Comparison of ENCODE assay signal across 19 mouse cellular contexts in the genomic region with DNA sequence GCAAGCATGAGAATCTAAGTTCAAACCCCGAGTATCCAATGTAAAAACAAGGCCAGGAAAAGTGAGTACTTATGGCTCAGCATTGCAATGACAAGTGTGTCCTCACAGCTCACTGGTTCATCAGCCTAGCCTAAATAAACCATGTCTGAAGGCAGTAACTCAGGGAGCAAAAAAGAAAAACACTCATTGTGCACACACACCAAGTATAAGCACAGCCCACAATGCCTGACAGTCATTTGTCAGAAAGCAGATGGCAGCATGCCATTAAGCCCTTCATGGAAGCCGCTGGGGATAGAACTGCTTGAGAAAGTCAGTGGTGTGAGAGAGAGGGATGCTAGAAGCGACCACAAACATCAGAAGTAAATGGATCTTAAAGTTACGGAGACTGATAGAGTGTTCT. TPM values are rescaled to one million over a fixed set of nuclear protein-coding genes. Genes with fewer than 3 reads are reported as not detected.
DNase-seq lines count a peak whose midpoint lies in the region; ATAC-seq lines count a peak whose summit lies in the region.
"Had no signal": no experiment of that assay in that cellular context is flagged by ENCODE, and none has a peak within 500 bp of the region (broad histone marks: within the 10 kb centered on the region; RNA-seq: fewer than 3 reads in every experiment).

No protein-coding gene starts in this region.

- H3K4me3 ChIP-seq in forebrain, embryonic 15.5 days, result no peak overlapping the region
- H3K4me3 ChIP-seq in forebrain, embryonic 11.5 days (ENCODE audit: low read depth, low read length), result no peak overlapping the region
- H3K4me3 ChIP-seq in midbrain, embryonic 14.5 days (replicated peaks; ENCODE audit: low read depth, low read length), result no peak overlapping the region
- H3K4me3 ChIP-seq in midbrain, embryonic 16.5 days (ENCODE audit: low read depth, low read length), result no peak overlapping the region
- H3K4me3 ChIP-seq in hindbrain, embryonic 13.5 days, result no peak overlapping the region
- no peak overlapping the region for H3K4me3 ChIP-seq in neural tube, embryonic 13.5 days
- H3K4me3 ChIP-seq: heart, embryonic 13.5 days; liver, embryonic 12.5 days; myocyte; stomach, embryonic 15.5 days had no signal

- DNase-seq in forebrain, embryonic 11.5 days (ENCODE audit: low spot score), result no peak
- peak; percentile 61 for DNase-seq in midbrain, embryonic 14.5 days
- no peak for DNase-seq in gastrocnemius, adult 8-10 months (ENCODE audit: low spot score in 2 of 2)
- DNase-seq in right cerebral cortex, postnatal 14 days, result no peak
- DNase-seq: adrenal gland, postnatal 36 days; cerebellum, adult 11-12 months; gastrocnemius, postnatal 25 days; kidney, adult 9 months; thymus, postnatal 36 days had no signal

- no peak overlapping the region for H3K27ac ChIP-seq in forebrain, embryonic 15.5 days (replicated peaks)
- no peak overlapping the region for H3K27ac ChIP-seq in forebrain, embryonic 11.5 days (ENCODE audit: low read depth, low read length)
- no peak overlapping the region for H3K27ac ChIP-seq in midbrain, embryonic 14.5 days (replicated peaks; ENCODE audit: low read depth, low read length)
- H3K27ac ChIP-seq in midbrain, embryonic 16.5 days (ENCODE audit: low read length), result no peak overlapping the region
- peak overlapping the region; percentile 35 for H3K27ac ChIP-seq in hindbrain, embryonic 13.5 days
- H3K27ac ChIP-seq in neural tube, embryonic 13.5 days (replicated peaks), result peak overlapping the region; percentile 55
- H3K27ac ChIP-seq: heart, embryonic 13.5 days; liver, embryonic 12.5 days; stomach, embryonic 15.5 days had no signal

- peak; percentile 55 for ATAC-seq in forebrain, embryonic 15.5 days (replicated peaks)
- ATAC-seq in forebrain, embryonic 11.5 days (replicated peaks; ENCODE audit: low FRiP score), result no peak
- ATAC-seq in midbrain, embryonic 14.5 days (ENCODE audit: low FRiP score, low TSS enrichment), result no peak
- ATAC-seq in midbrain, embryonic 16.5 days, result no peak
- peak; percentile 84 for ATAC-seq in hindbrain, embryonic 13.5 days (ENCODE audit: low FRiP score)
- peak; percentile 88 for ATAC-seq in neural tube, embryonic 13.5 days (ENCODE audit: low read depth)
- ATAC-seq: liver, embryonic 12.5 days had no signal

- H3K36me3 ChIP-seq in forebrain, embryonic 15.5 days, result no peaks in the 10 kb centered on the region
- H3K36me3 ChIP-seq in forebrain, embryonic 11.5 days (ENCODE audit: control insufficient read depth, insufficient read depth, low read length), result no peaks in the 10 kb centered on the region
- H3K36me3 ChIP-seq in midbrain, embryonic 14.5 days (ENCODE audit: control insufficient read depth, insufficient read depth, low read length), result peaks cover 17% of the 10 kb centered on the region
- no peaks in the 10 kb centered on the region for H3K36me3 ChIP-seq in midbrain, embryonic 16.5 days (ENCODE audit: control insufficient read depth, insufficient read depth, low read length)
- H3K36me3 ChIP-seq in hindbrain, embryonic 13.5 days, result peaks cover 21% of the 10 kb centered on the region
- peaks cover 23% of the 10 kb centered on the region for H3K36me3 ChIP-seq in neural tube, embryonic 13.5 days

- H3K4me1 ChIP-seq in forebrain, embryonic 15.5 days, result no peaks in the 10 kb centered on the region
- no peaks in the 10 kb centered on the region for H3K4me1 ChIP-seq in forebrain, embryonic 11.5 days (replicated peaks; ENCODE audit: control insufficient read depth, insufficient read depth, low read length)
- no peaks in the 10 kb centered on the region for H3K4me1 ChIP-seq in midbrain, embryonic 14.5 days (ENCODE audit: control insufficient read depth, insufficient read depth, low read length)
- no peaks in the 10 kb centered on the region for H3K4me1 ChIP-seq in midbrain, embryonic 16.5 days (ENCODE audit: control insufficient read depth, insufficient read depth, low read length)
- H3K4me1 ChIP-seq in hindbrain, embryonic 13.5 days (replicated peaks), result peaks cover 5% of the 10 kb centered on the region; the same call in 1 of the 2 replicates
- H3K4me1 ChIP-seq in neural tube, embryonic 13.5 days (replicated peaks), result peaks cover 13% of the 10 kb centered on the region
- H3K4me1 ChIP-seq: stomach, embryonic 15.5 days had no signal

- no peak overlapping the region for H3K9ac ChIP-seq in forebrain, embryonic 15.5 days (replicated peaks)
- H3K9ac ChIP-seq in forebrain, embryonic 11.5 days (ENCODE audit: low read length), result no peak overlapping the region
- no peak overlapping the region for H3K9ac ChIP-seq in midbrain, embryonic 14.5 days (replicated peaks; ENCODE audit: low read length)
- no peak overlapping the region for H3K9ac ChIP-seq in midbrain, embryonic 16.5 days (ENCODE audit: low read depth, low read length)
- H3K9ac ChIP-seq in hindbrain, embryonic 13.5 days, result no peak overlapping the region
- H3K9ac ChIP-seq in neural tube, embryonic 13.5 days, result no peak overlapping the region
- H3K9ac ChIP-seq: heart, embryonic 13.5 days; liver, embryonic 12.5 days; stomach, embryonic 15.5 days had no signal

- H3K9me3 ChIP-seq in forebrain, embryonic 15.5 days, result no peaks in the 10 kb centered on the region
- no peaks in the 10 kb centered on the region for H3K9me3 ChIP-seq in forebrain, embryonic 11.5 days (ENCODE audit: control insufficient read depth, low read length)
- H3K9me3 ChIP-seq in midbrain, embryonic 14.5 days (ENCODE audit: control insufficient read depth, low read length), result no peaks in the 10 kb centered on the region
- no peaks in the 10 kb centered on the region for H3K9me3 ChIP-seq in midbrain, embryonic 16.5 days (replicated peaks; ENCODE audit: control insufficient read depth, low read length, poor library complexity, severe bottlenecking)
- no peaks in the 10 kb centered on the region for H3K9me3 ChIP-seq in hindbrain, embryonic 13.5 days
- no peaks in the 10 kb centered on the region for H3K9me3 ChIP-seq in neural tube, embryonic 13.5 days
- H3K9me3 ChIP-seq: heart, embryonic 13.5 days; liver, embryonic 12.5 days; stomach, embryonic 15.5 days had no signal

- WGBS in forebrain, embryonic 15.5 days, result 67% methylated on average over 4 of the region's 4 CpGs
- 92% methylated on average over 4 of the region's 4 CpGs for WGBS in forebrain, embryonic 11.5 days
- 61% methylated on average over 4 of the region's 4 CpGs for WGBS in midbrain, embryonic 14.5 days
- 71% methylated on average over 4 of the region's 4 CpGs for WGBS in midbrain, embryonic 16.5 days
- 34% methylated on average over 4 of the region's 4 CpGs for WGBS in hindbrain, embryonic 13.5 days
- 13% methylated on average over 4 of the region's 4 CpGs for WGBS in neural tube, embryonic 13.5 days

- no peaks in the 10 kb centered on the region for H3K27me3 ChIP-seq in forebrain, embryonic 15.5 days
- H3K27me3 ChIP-seq in forebrain, embryonic 11.5 days (ENCODE audit: control insufficient read depth, insufficient read depth, low read length), result no peaks in the 10 kb centered on the region
- H3K27me3 ChIP-seq in midbrain, embryonic 14.5 days (ENCODE audit: control insufficient read depth, insufficient read depth, low read length), result no peaks in the 10 kb centered on the region
- no peaks in the 10 kb centered on the region for H3K27me3 ChIP-seq in midbrain, embryonic 16.5 days (ENCODE audit: control insufficient read depth, insufficient read depth, low read depth, low read length)
- no peaks in the 10 kb centered on the region for H3K27me3 ChIP-seq in hindbrain, embryonic 13.5 days
- H3K27me3 ChIP-seq in neural tube, embryonic 13.5 days, result no peaks in the 10 kb centered on the region
- H3K27me3 ChIP-seq: heart, embryonic 13.5 days; liver, embryonic 12.5 days; stomach, embryonic 15.5 days had no signal

- no peak overlapping the region for H3K4me2 ChIP-seq in forebrain, embryonic 15.5 days (replicated peaks)
- H3K4me2 ChIP-seq in forebrain, embryonic 11.5 days (ENCODE audit: low read depth, low read length, severe bottlenecking), result no peak overlapping the region
- no peak overlapping the region for H3K4me2 ChIP-seq in midbrain, embryonic 14.5 days (ENCODE audit: low read length)
- no peak overlapping the region for H3K4me2 ChIP-seq in midbrain, embryonic 16.5 days (ENCODE audit: low read length)
- H3K4me2 ChIP-seq in hindbrain, embryonic 13.5 days, result no peak overlapping the region
- no peak overlapping the region for H3K4me2 ChIP-seq in neural tube, embryonic 13.5 days
- H3K4me2 ChIP-seq: heart, embryonic 13.5 days; liver, embryonic 12.5 days; stomach, embryonic 15.5 days had no signal

RNA-seq across cellular contexts. Expression of a gene that starts 31.0 kb away (rescaled TPM):
- 70.7 and 76.7 TPM in 2 replicates for polyA plus RNA-seq in forebrain, embryonic 15.5 days (2015; fragmentation: Nextera tagmentation; extraction: Ambion mirVana)
- polyA plus RNA-seq in forebrain, embryonic 11.5 days (2014; fragmentation: Nextera tagmentation; extraction: Ambion mirVana), result 51.2 and 64.3 TPM in 2 replicates
- polyA plus RNA-seq in midbrain, embryonic 14.5 days (2014; fragmentation: Nextera tagmentation; extraction: Ambion mirVana), result 71.3 and 72.0 TPM in 2 replicates
- 87.6 and 88.8 TPM in 2 replicates for polyA plus RNA-seq in midbrain, embryonic 16.5 days (2015; fragmentation: Nextera tagmentation; extraction: Ambion mirVana)
- polyA plus RNA-seq in hindbrain, embryonic 13.5 days (2015; fragmentation: Nextera tagmentation; extraction: Ambion mirVana), result 76.0 and 77.9 TPM in 2 replicates
- polyA plus RNA-seq in neural tube, embryonic 13.5 days (2015; fragmentation: Nextera tagmentation; extraction: Ambion mirVana), result 80.2 and 80.4 TPM in 2 replicates
- total RNA-seq in gastrocnemius, adult 8-10 months (2022), result 10 to 100 TPM; 16.6 to 19.7 (median 19.2) TPM

RNA-seq across cellular contexts. Expression of a gene that starts 37.7 kb away (rescaled TPM):
- polyA plus RNA-seq in forebrain, embryonic 15.5 days (2015; fragmentation: Nextera tagmentation; extraction: Ambion mirVana), result not detected in 2 replicates
- polyA plus RNA-seq in forebrain, embryonic 11.5 days (2014; fragmentation: Nextera tagmentation; extraction: Ambion mirVana), result not detected in 2 replicates
- polyA plus RNA-seq in midbrain, embryonic 14.5 days (2014; fragmentation: Nextera tagmentation; extraction: Ambion mirVana), result 0.13 TPM in 1 of 2 replicates, not detected in the other
- not detected in 2 replicates for polyA plus RNA-seq in midbrain, embryonic 16.5 days (2015; fragmentation: Nextera tagmentation; extraction: Ambion mirVana)
- polyA plus RNA-seq in hindbrain, embryonic 13.5 days (2015; fragmentation: Nextera tagmentation; extraction: Ambion mirVana), result not detected in 2 replicates
- not detected in 2 replicates for polyA plus RNA-seq in neural tube, embryonic 13.5 days (2015; fragmentation: Nextera tagmentation; extraction: Ambion mirVana)
- 10 to 100 TPM; 25.2 to 56.7 (median 37.8) TPM for total RNA-seq in gastrocnemius, adult 8-10 months (2022)
- polyA plus RNA-seq: heart, embryonic 13.5 days; liver, embryonic 12.5 days; myocyte had no signal

RNA-seq across cellular contexts. Expression of a gene that starts 52.9 kb away (rescaled TPM):
- 22.2 and 24.7 TPM in 2 replicates for polyA plus RNA-seq in forebrain, embryonic 15.5 days (2015; fragmentation: Nextera tagmentation; extraction: Ambion mirVana)
- 20.5 and 23.1 TPM in 2 replicates for polyA plus RNA-seq in forebrain, embryonic 11.5 days (2014; fragmentation: Nextera tagmentation; extraction: Ambion mirVana)
- 12.7 and 15.1 TPM in 2 replicates for polyA plus RNA-seq in midbrain, embryonic 14.5 days (2014; fragmentation: Nextera tagmentation; extraction: Ambion mirVana)
- 18.0 and 20.1 TPM in 2 replicates for polyA plus RNA-seq in midbrain, embryonic 16.5 days (2015; fragmentation: Nextera tagmentation; extraction: Ambion mirVana)
- 18.3 and 19.1 TPM in 2 replicates for polyA plus RNA-seq in hindbrain, embryonic 13.5 days (2015; fragmentation: Nextera tagmentation; extraction: Ambion mirVana)
- 17.1 and 17.2 TPM in 2 replicates for polyA plus RNA-seq in neural tube, embryonic 13.5 days (2015; fragmentation: Nextera tagmentation; extraction: Ambion mirVana)
- total RNA-seq in gastrocnemius, adult 8-10 months (2022), result 10 to 100 TPM in 2 of 4 experiments, 1 to 10 TPM in 2; 7.1 to 11.4 (median 10.0) TPM

RNA-seq across cellular contexts. Expression of a gene that starts 56.7 kb away (rescaled TPM):
- polyA plus RNA-seq in forebrain, embryonic 15.5 days (2015; fragmentation: Nextera tagmentation; extraction: Ambion mirVana), result not detected in 2 replicates
- not detected in 2 replicates for polyA plus RNA-seq in forebrain, embryonic 11.5 days (2014; fragmentation: Nextera tagmentation; extraction: Ambion mirVana)
- polyA plus RNA-seq in midbrain, embryonic 14.5 days (2014; fragmentation: Nextera tagmentation; extraction: Ambion mirVana), result not detected in 2 replicates
- not detected in 2 replicates for polyA plus RNA-seq in midbrain, embryonic 16.5 days (2015; fragmentation: Nextera tagmentation; extraction: Ambion mirVana)
- not detected in 2 replicates for polyA plus RNA-seq in hindbrain, embryonic 13.5 days (2015; fragmentation: Nextera tagmentation; extraction: Ambion mirVana)
- not detected in 2 replicates for polyA plus RNA-seq in neural tube, embryonic 13.5 days (2015; fragmentation: Nextera tagmentation; extraction: Ambion mirVana)
- total RNA-seq in gastrocnemius, adult 8-10 months (2022), result not detected
- total RNA-seq: adrenal gland, postnatal 36 days; gastrocnemius, postnatal 25 days; layer of hippocampus, adult 8-10 months; left cerebral cortex, postnatal 36 days had no signal
- polyA plus RNA-seq: heart, embryonic 13.5 days; liver, embryonic 12.5 days; myocyte; stomach, embryonic 15.5 days had no signal

Comparison
In these comparisons a context has a peak if more than half of its experiments do, and no peak if none do; other contexts are left out.
1. ATAC-seq: peak in forebrain, embryonic 15.5 days (single experiment), hindbrain, embryonic 13.5 days (single experiment) and neural tube, embryonic 13.5 days (single experiment); none in forebrain, embryonic 11.5 days (single experiment), midbrain, embryonic 14.5 days (single experiment) and midbrain, embryonic 16.5 days (single experiment).
2. H3K27ac ChIP-seq: peak in hindbrain, embryonic 13.5 days (single experiment) and neural tube, embryonic 13.5 days (single experiment); none in forebrain, embryonic 15.5 days (single experiment), forebrain, embryonic 11.5 days (single experiment), midbrain, embryonic 14.5 days (single experiment) and midbrain, embryonic 16.5 days (single experiment).